Mouse (Mus musculus) cerebellum, adult 2 months (tissue): ENCODE results near the gene Gbp2.

Experiments used
- CTCF ChIP-seq: fragments of 200-500 bp; IDR thresholded peaks from 2 replicates; pipeline ENCODE4 v1.5.1; 2011; ENCODE audit warnings: low read depth, mild to moderate bottlenecking, control low read depth, low read length, moderate library complexity, borderline replicate concordance; ENCODE audit not compliant: insufficient read depth
- POLR2A ChIP-seq: fragments of 200-500 bp; IDR thresholded peaks from 2 replicates; pipeline ENCODE4 v1.6.1; 2011; ENCODE audit warnings: low read length, control low read depth, borderline replicate concordance; ENCODE audit not compliant: insufficient read depth

DNA sequence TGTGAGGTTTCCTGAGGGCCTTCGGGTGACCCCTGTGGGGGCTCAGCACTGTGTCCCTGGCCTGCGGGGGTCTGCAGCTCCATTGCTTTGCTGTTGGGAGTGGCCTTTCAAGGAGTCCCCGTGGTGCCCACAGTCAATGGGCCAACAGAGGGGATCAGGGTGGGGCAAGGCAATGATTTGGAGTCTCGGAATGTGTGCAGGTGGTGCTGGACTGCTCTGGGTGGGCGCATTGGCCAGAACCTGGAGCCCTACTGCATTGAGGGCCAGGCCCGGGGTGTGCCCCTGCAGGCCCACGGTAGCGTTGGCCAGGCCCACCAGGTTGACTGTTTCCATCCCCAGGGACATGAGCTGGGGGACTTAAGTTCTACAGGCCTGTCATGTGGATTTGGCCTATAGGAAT, 44.3 kb downstream of the Gbp2 start:
- TF ChIP-seq POLR2A (no peak), CTCF (no peak)
